Mouse (Mus musculus): ENCODE results near the gene Mecp2.

The Mecp2 gene

GRCm38 (mm10) chrX:74008063-74008462 lies 127.1 kb downstream of the Mecp2 start:
- no peak for DNase-seq (ENCODE audit: low read depth)

DNA sequence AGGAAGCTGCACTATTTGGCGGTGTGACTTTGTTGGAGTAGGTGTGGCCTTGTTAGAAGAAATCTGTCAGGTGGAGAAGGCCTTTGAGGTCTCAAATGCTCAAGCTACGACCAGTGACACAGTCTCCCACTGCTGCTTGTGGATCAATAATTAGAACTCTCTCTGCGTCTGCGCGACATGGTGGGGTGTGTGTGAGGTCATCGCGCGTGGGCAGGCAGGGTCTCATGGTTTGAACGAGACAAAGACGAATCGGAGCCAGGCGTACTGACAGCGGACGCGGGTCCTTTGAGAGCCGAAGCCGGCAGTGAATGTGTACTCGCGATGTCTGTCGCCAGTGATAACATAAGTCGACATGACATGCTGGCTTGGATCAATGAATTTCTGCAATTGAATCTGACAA lies 128.8 kb downstream of the Mecp2 start:
- DNase-seq (ENCODE audit: low read depth) = no peak

GRCm38 (mm10) chrX:74003644-74004043 lies 131.5 kb downstream of the Mecp2 start:
- DNase-seq (ENCODE audit: low read depth) = no peak

- DNase-seq (ENCODE audit: low read depth) = no peak
Observed at GRCm38 (mm10) chrX:74001024-74001423, 134.1 kb downstream of the Mecp2 start.

- peak; percentile 72 for DNase-seq (ENCODE audit: low read depth)
Observed at GRCm38 (mm10) chrX:73998911-73999869, 136.0 kb downstream of the Mecp2 start.

DNA sequence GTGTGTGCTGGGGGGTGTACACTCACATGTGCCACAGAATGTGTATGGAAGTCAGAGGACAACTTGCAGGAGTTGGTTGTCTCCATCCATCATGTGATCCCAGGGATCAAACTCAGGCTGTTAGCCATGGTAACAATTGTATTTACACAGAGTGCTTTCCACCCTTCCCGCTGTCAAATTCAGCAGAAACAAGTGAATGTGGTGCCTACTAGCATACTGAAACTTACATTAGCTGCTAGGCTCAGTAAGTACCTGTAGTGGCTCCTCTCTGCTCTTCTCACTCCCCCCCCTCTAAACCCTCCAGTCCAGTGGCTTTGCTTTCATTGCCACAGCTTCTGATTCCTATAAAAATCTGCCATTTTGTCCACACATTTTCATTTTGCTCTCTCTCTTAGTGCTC lies 157.4 kb downstream of the Mecp2 start:
- DNase-seq (ENCODE audit: low read depth) = no peak
